Mouse (Mus musculus): ENCODE results near the gene Klrg2.

GRCm38 (mm10) chr6:38677629-38678028, 40.6 kb upstream of the Klrg2 start:
- TF ChIP-seq CTCF (IDR thresholded peaks at IDR 0.05; ENCODE audit: control insufficient read depth, insufficient read depth, insufficient read length) (no peak), CEBPB (IDR thresholded peaks at IDR 0.05; ENCODE audit: low read depth) (no peak)
